Mouse (Mus musculus) E14TG2a.4 (cell line): ENCODE results near the gene Gm28635.

Experiments used
- H3K27me3 ChIP-seq: 2 replicates; pipeline ENCODE4 v1.6.1; 2014; ENCODE audit warnings: low read length, control low read depth; ENCODE audit not compliant: insufficient read depth
- H3K36me3 ChIP-seq: 2 replicates; pipeline ENCODE4 v1.6.1; 2014; ENCODE audit warnings: low read length, control low read depth; ENCODE audit not compliant: insufficient read depth
- H3K4me1 ChIP-seq: replicated peaks from 2 replicates; pipeline ENCODE4 v1.6.1; 2014; ENCODE audit warnings: low read depth, low read length, control low read depth
- H3K4me3 ChIP-seq: replicated peaks from 2 replicates; pipeline ENCODE4 v1.5.1; 2014; ENCODE audit warnings: mild to moderate bottlenecking, low read length
- H3K9me3 ChIP-seq: 2 replicates; pipeline ENCODE4 v1.6.1; 2014; ENCODE audit warnings: low read length, control low read depth
- CTCF ChIP-seq: conservative IDR thresholded peaks from 2 replicates; pipeline ENCODE4 v1.5.1; 2014; ENCODE audit warnings: low read length
- NANOG ChIP-seq: IDR thresholded peaks from 2 replicates; pipeline ENCODE4 v1.6.1; 2014; ENCODE audit warnings: borderline replicate concordance, low read length, mixed read lengths
- POU5F1 ChIP-seq: IDR thresholded peaks from 2 replicates; pipeline ENCODE4 v1.6.1; 2014; ENCODE audit warnings: low read length, borderline replicate concordance

Gene Gm28635

DNA sequence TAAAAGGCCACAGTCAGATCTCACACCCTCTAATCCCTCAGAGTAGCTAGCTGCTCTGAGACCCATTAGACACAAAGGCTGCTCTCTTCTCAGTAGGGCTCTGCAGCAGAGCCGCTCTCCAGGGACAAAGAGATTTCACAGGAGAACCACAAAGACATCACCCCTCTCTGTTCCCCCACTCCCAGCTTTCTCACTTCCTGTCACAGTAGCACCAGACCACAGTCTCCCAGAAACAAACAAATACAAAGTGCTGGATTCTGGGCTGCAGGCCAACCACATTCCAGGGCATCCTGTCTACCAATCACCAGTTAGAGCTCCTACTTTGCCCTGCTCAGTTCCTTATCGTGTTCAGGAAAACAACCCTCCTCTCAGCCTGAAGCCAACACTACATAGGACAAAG lies 42.2 kb downstream of the Gm28635 start:
- Histone ChIP-seq H3K36me3 (peaks cover 16% of the 10 kb centered on the region), H3K27me3 (no peaks in the 10 kb centered on the region), H3K4me1 (peaks cover 94% of the 10 kb centered on the region), H3K9me3 (no peaks in the 10 kb centered on the region), H3K4me3 (peak overlapping the region; percentile 41)
- TF ChIP-seq POU5F1, result no peak
- no peak for TF ChIP-seq CTCF
- no peak; the same call in 1 of the 2 replicates for TF ChIP-seq NANOG

- H3K4me1 ChIP-seq, result peaks cover 94% of the 10 kb centered on the region
- no peak overlapping the region for H3K4me3 ChIP-seq
- H3K9me3 ChIP-seq, result no peaks in the 10 kb centered on the region
- no peaks in the 10 kb centered on the region for H3K27me3 ChIP-seq
- peaks cover 19% of the 10 kb centered on the region for H3K36me3 ChIP-seq
- TF ChIP-seq NANOG, result no peak
- no peak for TF ChIP-seq CTCF
- no peak for TF ChIP-seq POU5F1
These were observed 42.8 kb downstream of the Gm28635 start for GRCm38 (mm10) chr2:84634934-84635482.

GRCm38 (mm10) chr2:84634006-84634405 lies 43.8 kb downstream of the Gm28635 start:
- Histone ChIP-seq H3K9me3 (no peaks in the 10 kb centered on the region), H3K36me3 (peaks cover 20% of the 10 kb centered on the region), H3K4me1 (peaks cover 87% of the 10 kb centered on the region), H3K27me3 (no peaks in the 10 kb centered on the region), H3K4me3 (no peak overlapping the region)
- no peak for TF ChIP-seq POU5F1
- TF ChIP-seq CTCF, result no peak
- no peak for TF ChIP-seq NANOG

GRCm38 (mm10) chr2:84632999-84633398 lies 44.8 kb downstream of the Gm28635 start:
- Histone ChIP-seq H3K4me1 (peaks cover 81% of the 10 kb centered on the region), H3K4me3 (peak overlapping the region; percentile 3), H3K27me3 (no peaks in the 10 kb centered on the region), H3K9me3 (no peaks in the 10 kb centered on the region), H3K36me3 (peaks cover 28% of the 10 kb centered on the region)
- TF ChIP-seq NANOG, result no peak
- no peak for TF ChIP-seq CTCF
- TF ChIP-seq POU5F1, result no peak

- Histone ChIP-seq H3K9me3 (no peaks in the 10 kb centered on the region), H3K4me1 (peaks cover 81% of the 10 kb centered on the region), H3K4me3 (no peak overlapping the region), H3K27me3 (no peaks in the 10 kb centered on the region), H3K36me3 (peaks cover 31% of the 10 kb centered on the region)
- TF ChIP-seq POU5F1 (no peak), CTCF (no peak), NANOG (no peak)
These were observed 45.8 kb downstream of the Gm28635 start for GRCm38 (mm10) chr2:84632001-84632400.

DNA sequence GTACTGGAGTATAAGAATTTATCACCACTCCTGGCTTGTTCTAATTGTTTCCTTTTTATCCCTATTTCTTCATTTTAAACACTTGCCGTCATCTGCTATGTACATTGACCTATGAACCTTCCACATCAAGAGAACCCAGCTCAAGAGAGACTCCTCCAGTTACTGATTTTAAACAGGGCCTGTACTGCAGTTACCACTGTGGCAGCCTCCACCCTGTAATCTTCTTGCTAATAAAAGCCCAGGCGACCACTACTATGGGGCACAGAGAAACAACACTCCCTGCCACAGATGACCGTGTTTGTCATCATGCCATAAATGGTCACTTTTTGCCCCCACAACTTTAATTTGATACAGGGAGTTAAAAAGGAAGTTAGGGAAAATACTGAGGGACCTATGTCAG lies 50.8 kb downstream of the Gm28635 start:
- no peaks in the 10 kb centered on the region for H3K27me3 ChIP-seq
- no peaks in the 10 kb centered on the region for H3K9me3 ChIP-seq
- TF ChIP-seq CTCF (no peak), POU5F1 (no peak), NANOG (no peak)
- peaks cover 50% of the 10 kb centered on the region for H3K36me3 ChIP-seq
- peaks cover 77% of the 10 kb centered on the region for H3K4me1 ChIP-seq
- no peak overlapping the region for H3K4me3 ChIP-seq

DNA sequence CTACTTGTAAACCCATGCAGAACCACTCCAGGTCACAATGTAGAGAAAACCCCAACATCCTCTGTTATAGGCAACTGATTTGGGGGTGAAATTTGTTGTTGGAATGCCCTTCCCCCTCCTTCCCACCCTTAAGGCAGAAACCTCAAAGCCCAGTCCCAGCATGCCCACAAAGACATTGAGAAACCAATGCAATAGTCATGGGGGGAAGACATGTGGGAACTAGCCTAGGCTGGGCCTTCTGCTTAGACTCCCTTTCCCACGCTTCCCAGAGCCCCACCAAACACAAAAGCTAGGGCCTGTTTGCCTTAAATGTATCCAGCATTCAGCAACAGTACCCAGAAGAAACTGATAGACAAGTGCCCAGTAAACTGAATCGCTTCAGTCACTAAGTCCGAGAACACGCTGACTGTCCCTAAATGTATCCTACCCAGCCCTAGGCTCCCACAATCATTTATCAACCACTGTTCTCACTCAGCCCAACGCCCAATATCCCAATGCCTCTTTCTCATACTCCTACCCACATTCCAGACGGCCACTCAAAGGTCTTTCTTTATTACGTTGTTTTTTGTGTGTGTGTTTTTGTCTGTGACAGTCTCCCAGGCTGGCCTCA lies 51.4 kb downstream of the Gm28635 start:
- Histone ChIP-seq H3K4me1 (peaks cover 77% of the 10 kb centered on the region), H3K4me3 (no peak overlapping the region), H3K27me3 (no peaks in the 10 kb centered on the region), H3K36me3 (peaks cover 50% of the 10 kb centered on the region), H3K9me3 (no peaks in the 10 kb centered on the region)
- no peak for TF ChIP-seq NANOG
- no peak for TF ChIP-seq CTCF
- TF ChIP-seq POU5F1, result no peak

DNA sequence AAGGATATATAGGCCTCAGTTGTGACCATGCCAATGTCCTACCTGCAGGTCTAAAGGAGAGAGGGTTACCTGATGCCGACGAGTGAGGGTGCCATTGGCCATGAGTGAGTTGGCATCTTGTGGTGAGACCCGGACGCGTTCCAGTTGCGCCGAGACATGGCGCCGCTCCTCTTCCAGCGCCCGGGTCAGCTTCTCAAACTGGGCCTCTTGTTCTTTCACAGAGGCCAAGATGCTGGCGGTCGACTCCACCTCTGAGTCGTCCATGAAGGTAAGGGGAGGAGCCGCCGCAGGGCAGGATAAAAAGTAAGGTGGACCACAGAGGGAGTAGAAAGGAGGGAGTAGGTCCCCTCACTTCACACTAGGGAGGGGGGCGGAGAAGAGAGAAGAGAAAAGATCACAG lies 53.6 kb downstream of the Gm28635 start:
- peak overlapping the region; percentile 59 for H3K4me3 ChIP-seq
- peaks cover 76% of the 10 kb centered on the region for H3K4me1 ChIP-seq
- no peaks in the 10 kb centered on the region for H3K27me3 ChIP-seq
- H3K9me3 ChIP-seq, result no peaks in the 10 kb centered on the region
- peaks cover 61% of the 10 kb centered on the region for H3K36me3 ChIP-seq
- TF ChIP-seq CTCF (no peak), NANOG (no peak)

DNA sequence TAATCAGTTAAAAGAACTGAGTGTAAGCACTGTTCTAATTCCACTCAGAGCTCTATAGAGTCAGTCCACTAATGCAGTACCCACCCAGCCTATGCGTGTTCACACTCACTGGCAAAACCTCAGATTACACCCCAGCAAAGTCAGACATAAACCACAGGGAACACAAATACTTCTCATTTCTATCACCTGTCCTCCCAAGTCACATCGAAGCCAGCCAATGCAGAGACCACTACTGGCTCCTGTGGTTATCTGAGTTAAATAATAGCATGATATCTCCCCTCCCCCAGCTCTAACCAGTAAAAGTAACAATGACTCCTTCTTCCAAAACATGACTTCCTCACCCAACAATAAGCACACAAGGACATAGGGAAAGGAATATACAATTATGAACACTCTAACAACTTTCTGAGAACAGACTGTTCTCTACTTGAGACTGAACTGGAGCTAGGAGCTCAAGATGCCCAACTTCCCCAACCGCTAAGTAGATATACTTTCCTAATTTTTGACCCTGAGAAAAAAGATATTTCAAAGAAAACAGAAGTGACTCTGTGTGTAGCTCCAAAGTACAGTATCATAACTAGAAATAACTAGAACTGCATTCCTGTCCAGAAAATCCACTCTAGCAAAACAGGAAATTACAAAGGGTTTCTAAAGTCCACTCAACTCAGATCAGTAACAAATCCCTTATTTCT lies 54.3 kb downstream of the Gm28635 start:
- Histone ChIP-seq H3K4me3 (peak overlapping the region; percentile 59), H3K27me3 (no peaks in the 10 kb centered on the region), H3K4me1 (peaks cover 82% of the 10 kb centered on the region), H3K36me3 (peaks cover 63% of the 10 kb centered on the region), H3K9me3 (no peaks in the 10 kb centered on the region)
- no peak for TF ChIP-seq POU5F1
- TF ChIP-seq NANOG, result no peak
- TF ChIP-seq CTCF, result no peak
